ENCODE assay signal across 10 mouse cellular contexts in the genomic region with DNA sequence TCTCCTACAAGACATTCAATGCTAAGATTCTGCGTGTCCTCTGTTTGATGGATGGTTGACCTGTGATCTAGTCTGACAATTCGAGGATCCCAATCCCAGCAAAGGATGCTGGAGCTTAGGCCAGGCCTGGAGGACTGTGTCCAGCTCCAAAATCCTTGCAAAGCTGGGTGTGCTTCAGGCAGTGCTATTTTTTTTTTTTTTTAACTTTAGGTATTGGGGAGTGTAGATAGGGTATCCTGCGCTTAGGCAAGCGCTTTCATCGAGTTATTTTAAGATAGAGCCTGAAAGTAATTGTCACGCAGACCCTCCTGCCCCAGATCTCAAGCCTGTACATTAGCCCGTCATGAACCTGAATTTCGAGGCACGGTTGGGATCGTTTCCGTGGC. TPM values are rescaled to one million over a fixed set of nuclear protein-coding genes. Genes with fewer than 3 reads are reported as not detected.
DNase-seq lines count a peak whose midpoint lies in the region; ATAC-seq lines count a peak whose summit lies in the region.
"Had no signal": no experiment of that assay in that cellular context is flagged by ENCODE, and none has a peak within 500 bp of the region (broad histone marks: within the 10 kb centered on the region; RNA-seq: fewer than 3 reads in every experiment).

No protein-coding gene starts in this region.

- no peaks in the 10 kb centered on the region for H3K36me3 ChIP-seq in kidney, embryonic 14.5 days (ENCODE audit: control insufficient read depth, insufficient read depth, low read length)
- no peaks in the 10 kb centered on the region for H3K36me3 ChIP-seq in embryonic facial prominence, embryonic 11.5 days (replicated peaks; ENCODE audit: control insufficient read depth, insufficient read depth, low read depth, low read length)
- no peaks in the 10 kb centered on the region for H3K36me3 ChIP-seq in hindbrain, embryonic 16.5 days (ENCODE audit: control insufficient read depth, insufficient read depth, low read length)
- H3K36me3 ChIP-seq in midbrain, embryonic 14.5 days (ENCODE audit: control insufficient read depth, insufficient read depth, low read length) = no peaks in the 10 kb centered on the region

- DNase-seq in kidney, postnatal 25 days = no peak
- no peak for DNase-seq in embryonic facial prominence, embryonic 11.5 days (ENCODE audit: low spot score)
- DNase-seq in midbrain, embryonic 14.5 days = no peak
- no peak for DNase-seq in yolk sac, embryonic 10.5 days (ENCODE audit: low spot score)
- DNase-seq in urinary bladder, postnatal 4 days (ENCODE audit: low spot score in 2 of 2) = no peak

- no peaks in the 10 kb centered on the region for H3K9me3 ChIP-seq in kidney, embryonic 14.5 days (ENCODE audit: control insufficient read depth, low read length)
- H3K9me3 ChIP-seq in embryonic facial prominence, embryonic 11.5 days (replicated peaks; ENCODE audit: control insufficient read depth, low read length) = no peaks in the 10 kb centered on the region
- H3K9me3 ChIP-seq in hindbrain, embryonic 16.5 days (ENCODE audit: control insufficient read depth, low read length) = no peaks in the 10 kb centered on the region
- no peaks in the 10 kb centered on the region for H3K9me3 ChIP-seq in midbrain, embryonic 14.5 days (ENCODE audit: control insufficient read depth, low read length)

- H3K4me3 ChIP-seq in kidney, embryonic 14.5 days (ENCODE audit: low read length) = peak overlapping the region; percentile 43
- H3K4me3 ChIP-seq in embryonic facial prominence, embryonic 11.5 days (ENCODE audit: low read depth, low read length) = 0 out of 2 replicates have a peak overlapping the region, but pooled peaks have one; percentile 36
- peak overlapping the region; percentile 61 for H3K4me3 ChIP-seq in hindbrain, embryonic 16.5 days (ENCODE audit: low read length)
- peak overlapping the region; percentile 47 for H3K4me3 ChIP-seq in midbrain, embryonic 14.5 days (replicated peaks; ENCODE audit: low read depth, low read length)

- WGBS in kidney, embryonic 14.5 days = 39% methylated on average over 11 of the region's 11 CpGs
- 41% methylated on average over 11 of the region's 11 CpGs for WGBS in embryonic facial prominence, embryonic 11.5 days
- WGBS in hindbrain, embryonic 16.5 days = 36% methylated on average over 11 of the region's 11 CpGs
- 35% methylated on average over 11 of the region's 11 CpGs for WGBS in midbrain, embryonic 14.5 days

- H3K9ac ChIP-seq in kidney, embryonic 14.5 days (ENCODE audit: low read depth, low read length) = no peak overlapping the region
- no peak overlapping the region for H3K9ac ChIP-seq in embryonic facial prominence, embryonic 11.5 days (replicated peaks; ENCODE audit: low read length)
- peak overlapping the region; percentile 47; the same call in 1 of the 2 replicates for H3K9ac ChIP-seq in hindbrain, embryonic 16.5 days (ENCODE audit: low read depth, low read length)
- H3K9ac ChIP-seq in midbrain, embryonic 14.5 days (replicated peaks; ENCODE audit: low read length) = no peak overlapping the region

- no peak; the same call in 1 of the 2 replicates for ATAC-seq in kidney, embryonic 14.5 days (ENCODE audit: low FRiP score, low TSS enrichment)
- ATAC-seq in embryonic facial prominence, embryonic 11.5 days (replicated peaks; ENCODE audit: insufficient number of reproducible peaks, low FRiP score, low TSS enrichment, low read depth) = no peak
- no peak for ATAC-seq in hindbrain, embryonic 16.5 days
- ATAC-seq in midbrain, embryonic 14.5 days (ENCODE audit: low FRiP score, low TSS enrichment) = peak; percentile 50
- no peak for ATAC-seq in monocyte, adult 5-6 weeks (replicated peaks; ENCODE audit: insufficient number of reproducible peaks, low FRiP score, low TSS enrichment, poor library complexity, severe bottlenecking)

- no peak overlapping the region for H3K27ac ChIP-seq in kidney, embryonic 14.5 days (ENCODE audit: low read depth, low read length)
- no peak overlapping the region for H3K27ac ChIP-seq in embryonic facial prominence, embryonic 11.5 days (replicated peaks; ENCODE audit: low read depth, low read length)
- no peak overlapping the region for H3K27ac ChIP-seq in hindbrain, embryonic 16.5 days (ENCODE audit: low read depth, low read length)
- H3K27ac ChIP-seq in midbrain, embryonic 14.5 days (replicated peaks; ENCODE audit: low read depth, low read length) = no peak overlapping the region

- no peaks in the 10 kb centered on the region for H3K4me1 ChIP-seq in kidney, embryonic 14.5 days (ENCODE audit: control insufficient read depth, insufficient read depth, low read length)
- no peaks in the 10 kb centered on the region for H3K4me1 ChIP-seq in embryonic facial prominence, embryonic 11.5 days (ENCODE audit: control insufficient read depth, insufficient read depth, low read length)
- H3K4me1 ChIP-seq in hindbrain, embryonic 16.5 days (ENCODE audit: control insufficient read depth, insufficient read depth, low read depth, low read length) = peaks cover 8% of the 10 kb centered on the region
- H3K4me1 ChIP-seq in midbrain, embryonic 14.5 days (ENCODE audit: control insufficient read depth, insufficient read depth, low read length) = peaks cover 4% of the 10 kb centered on the region; the same call in 1 of the 2 replicates

- H3K27me3 ChIP-seq in kidney, embryonic 14.5 days (ENCODE audit: control insufficient read depth, insufficient read depth, low read length) = peaks cover 43% of the 10 kb centered on the region
- peaks cover 42% of the 10 kb centered on the region for H3K27me3 ChIP-seq in embryonic facial prominence, embryonic 11.5 days (ENCODE audit: control insufficient read depth, insufficient read depth, low read length)
- H3K27me3 ChIP-seq in hindbrain, embryonic 16.5 days (replicated peaks; ENCODE audit: control insufficient read depth, insufficient read depth, low read length) = peaks cover 32% of the 10 kb centered on the region
- peaks cover 46% of the 10 kb centered on the region for H3K27me3 ChIP-seq in midbrain, embryonic 14.5 days (ENCODE audit: control insufficient read depth, insufficient read depth, low read length)

- H3K4me2 ChIP-seq in kidney, embryonic 14.5 days (replicated peaks; ENCODE audit: low read depth, low read length) = peak overlapping the region; percentile 60; the same call in 1 of the 2 replicates
- peak overlapping the region; percentile 55 for H3K4me2 ChIP-seq in embryonic facial prominence, embryonic 11.5 days (ENCODE audit: low read depth, low read length)
- peak overlapping the region; percentile 84 for H3K4me2 ChIP-seq in hindbrain, embryonic 16.5 days (ENCODE audit: low read length)
- H3K4me2 ChIP-seq in midbrain, embryonic 14.5 days (ENCODE audit: low read length) = peak overlapping the region; percentile 62

RNA-seq across cellular contexts. Expression of a gene that starts 0.3 kb away (rescaled TPM):
- 0.34 and 0.41 TPM in 2 replicates for polyA plus RNA-seq in kidney, embryonic 14.5 days (2014; fragmentation: Nextera tagmentation; extraction: Ambion mirVana)
- 0.15 TPM in 1 of 2 replicates, not detected in the other for polyA plus RNA-seq in embryonic facial prominence, embryonic 11.5 days (2014; fragmentation: Nextera tagmentation; extraction: Ambion mirVana)
- polyA plus RNA-seq in hindbrain, embryonic 16.5 days (2015; fragmentation: Nextera tagmentation; extraction: Ambion mirVana) = 0.29 and 0.44 TPM in 2 replicates
- 0.35 and 0.53 TPM in 2 replicates for polyA plus RNA-seq in midbrain, embryonic 14.5 days (2014; fragmentation: Nextera tagmentation; extraction: Ambion mirVana)
- total RNA-seq in monocyte, adult 5-6 weeks (2017) = 2.8 to 15.4 TPM (median 3.9 TPM) in 3 replicates
- total RNA-seq: adrenal gland, postnatal 10 days had no signal
- polyA plus RNA-seq: large intestine, adult 2 months had no signal

RNA-seq across cellular contexts. Expression of a gene that starts 16.7 kb away (rescaled TPM):
- polyA plus RNA-seq in kidney, embryonic 14.5 days (2014; fragmentation: Nextera tagmentation; extraction: Ambion mirVana) = 2.1 and 2.2 TPM in 2 replicates
- 1.4 and 1.9 TPM in 2 replicates for polyA plus RNA-seq in embryonic facial prominence, embryonic 11.5 days (2014; fragmentation: Nextera tagmentation; extraction: Ambion mirVana)
- 4.8 TPM in 2 replicates for polyA plus RNA-seq in hindbrain, embryonic 16.5 days (2015; fragmentation: Nextera tagmentation; extraction: Ambion mirVana)
- polyA plus RNA-seq in midbrain, embryonic 14.5 days (2014; fragmentation: Nextera tagmentation; extraction: Ambion mirVana) = 6.6 and 6.8 TPM in 2 replicates
- total RNA-seq in monocyte, adult 5-6 weeks (2017) = 0.87 TPM in 1 of 3 replicates, not detected in the others

RNA-seq across cellular contexts. Expression of a gene that starts 27.3 kb away (rescaled TPM):
- polyA plus RNA-seq in kidney, embryonic 14.5 days (2014; fragmentation: Nextera tagmentation; extraction: Ambion mirVana) = not detected in 2 replicates
- polyA plus RNA-seq in embryonic facial prominence, embryonic 11.5 days (2014; fragmentation: Nextera tagmentation; extraction: Ambion mirVana) = not detected in 2 replicates
- polyA plus RNA-seq in hindbrain, embryonic 16.5 days (2015; fragmentation: Nextera tagmentation; extraction: Ambion mirVana) = 4.5 and 6.4 TPM in 2 replicates
- polyA plus RNA-seq in midbrain, embryonic 14.5 days (2014; fragmentation: Nextera tagmentation; extraction: Ambion mirVana) = 5.1 and 5.9 TPM in 2 replicates
- not detected in 3 replicates for total RNA-seq in monocyte, adult 5-6 weeks (2017)
- polyA plus RNA-seq: large intestine, adult 2 months had no signal

RNA-seq across cellular contexts. Expression of a gene that starts 39.6 kb away (rescaled TPM):
- 2.6 and 3.6 TPM in 2 replicates for polyA plus RNA-seq in kidney, embryonic 14.5 days (2014; fragmentation: Nextera tagmentation; extraction: Ambion mirVana)
- not detected in 2 replicates for polyA plus RNA-seq in embryonic facial prominence, embryonic 11.5 days (2014; fragmentation: Nextera tagmentation; extraction: Ambion mirVana)
- polyA plus RNA-seq in hindbrain, embryonic 16.5 days (2015; fragmentation: Nextera tagmentation; extraction: Ambion mirVana) = not detected in 2 replicates
- polyA plus RNA-seq in midbrain, embryonic 14.5 days (2014; fragmentation: Nextera tagmentation; extraction: Ambion mirVana) = not detected in 2 replicates
- total RNA-seq in monocyte, adult 5-6 weeks (2017) = 2.0 TPM in 1 of 3 replicates, not detected in the others
- polyA plus RNA-seq: large intestine, adult 2 months had no signal

RNA-seq across cellular contexts. Expression of a gene that starts 47.8 kb away (rescaled TPM):
- 1.9 and 2.2 TPM in 2 replicates for polyA plus RNA-seq in kidney, embryonic 14.5 days (2014; fragmentation: Nextera tagmentation; extraction: Ambion mirVana)
- polyA plus RNA-seq in embryonic facial prominence, embryonic 11.5 days (2014; fragmentation: Nextera tagmentation; extraction: Ambion mirVana) = 0.84 and 0.92 TPM in 2 replicates
- polyA plus RNA-seq in hindbrain, embryonic 16.5 days (2015; fragmentation: Nextera tagmentation; extraction: Ambion mirVana) = 0.54 and 0.79 TPM in 2 replicates
- 0.28 and 0.58 TPM in 2 replicates for polyA plus RNA-seq in midbrain, embryonic 14.5 days (2014; fragmentation: Nextera tagmentation; extraction: Ambion mirVana)
- 5.0 to 10.2 TPM (median 6.5 TPM) in 3 replicates for total RNA-seq in monocyte, adult 5-6 weeks (2017)
